Mouse (Mus musculus) hematopoietic multipotent progenitor cell, adult 10-12 weeks (in vitro differentiated cells): ENCODE results near the gene Rbms3. TPM values are rescaled to one million over a fixed set of nuclear protein-coding genes. Genes with fewer than 3 reads are reported as not detected.

Experiments used
- polyA plus RNA-seq: library from polyadenylated mRNA; stranded (reverse); fragments of >175 nt; gene quantifications from 2 replicates; pipeline ENCODE4 v1.2.3, GENCODE M21; 2012; ENCODE audit warnings: low replicate concordance

The Rbms3 gene
- polyA plus RNA-seq = 0.27 and 0.39 TPM in 2 replicates

DNA sequence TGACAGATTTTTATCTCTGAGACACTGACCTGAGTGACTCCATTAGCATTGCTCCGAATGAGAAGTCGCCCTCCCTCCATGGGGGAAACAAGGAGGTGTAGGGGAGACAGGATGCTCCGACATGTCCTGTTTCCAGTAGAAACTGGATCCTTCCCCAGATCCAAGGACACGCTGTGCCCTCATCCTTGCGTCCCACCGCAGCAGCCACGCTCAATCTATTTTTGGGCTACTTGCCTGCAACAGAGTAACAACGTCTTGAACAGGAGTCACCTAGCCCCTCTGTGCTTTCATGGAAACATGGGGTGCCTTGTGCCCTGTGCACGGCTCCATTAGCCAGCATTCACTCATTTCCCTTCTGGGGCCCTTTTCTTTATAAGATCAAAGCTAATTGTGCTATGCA, at the start of gene Rbms3:
Gene Rbms3 (minus strand): TSS at position 143 of the 400 bp plus-strand sequence.

